Mouse (Mus musculus) heart, postnatal 14 days (tissue): Measurements from ENCODE around the gene H2-M2. TPM values are rescaled to one million over a fixed set of nuclear protein-coding genes. Genes with fewer than 3 reads are reported as not detected.
"Not testable (repeated sequence)": the region's sequence is repeated elsewhere in the genome, so short reads cannot be mapped to it uniquely, and the experiment has no call there.

Experiments
- DNase-seq, 2 experiments: peaks; one replicate each; pipeline ENCODE4 v3.0.0; 2021 to 2022
- intact Hi-C: fragments of 180-260 bp; cut with DNase I; formaldehyde crosslinking; loops from one replicate; pipeline ENCODE4 v1.15.1; 2025
- long read RNA-seq, 2 experiments: library from polyadenylated mRNA; stranded (forward); transcript quantifications; one replicate each; pipeline ENCODE4 v2.0.0; 2021
- total RNA-seq, 2 experiments: library from RNA; stranded (reverse); gene quantifications; 2 replicates each; pipeline ENCODE4 v1.2.3; 2021

Gene H2-M2
- under 1 TPM in 1 of 2 experiments, not detected in 1; 0.49 TPM for total RNA-seq
- long read RNA-seq, experiment 1 = 0 reads
- long read RNA-seq, experiment 2 = 0 reads

- intact Hi-C loops = no loop called here
Observed at GRCm38 (mm10) chr17:37483452-37483851, at the start of gene H2-M2. TSS of gene H2-M2 (minus strand) at chr17:37483552.

GRCm38 (mm10) chr17:37525427-37525826, 42.1 kb upstream of the H2-M2 start:
- DNase-seq, intact Hi-C loops: not testable (repeated sequence)

More at GRCm38 (mm10) chr17:37483452-37483851, at the start of gene H2-M2:
- DNase-seq = no peak

- intact Hi-C loops, DNase-seq: not testable (repeated sequence)
Observed at GRCm38 (mm10) chr17:37524612-37525011, 41.3 kb upstream of the H2-M2 start.

- intact Hi-C loops = no loop called here
- no peak for DNase-seq
Observed at GRCm38 (mm10) chr17:37507730-37508129, 24.4 kb upstream of the H2-M2 start, which contains the start of gene Olfr111. TSS of gene Olfr111 (plus strand) at chr17:37508030.

- no peak for DNase-seq
- intact Hi-C loops = no loop called here
Observed at GRCm38 (mm10) chr17:37491930-37492518, 8.7 kb upstream of the H2-M2 start, which contains the start of gene Olfr110. TSS of gene Olfr110 (plus strand) at chr17:37492468.

- no peak for DNase-seq
- intact Hi-C loops = no loop called here
Observed at GRCm38 (mm10) chr17:37458616-37459015, 24.7 kb downstream of the H2-M2 start, which contains the start of gene Olfr109. TSS of gene Olfr109 (plus strand) at chr17:37458916.

- no peak for DNase-seq
- intact Hi-C loops = no loop called here
Observed at GRCm38 (mm10) chr17:37445180-37445579, 38.2 kb downstream of the H2-M2 start, which contains the start of gene Olfr108. TSS of gene Olfr108 (plus strand) at chr17:37445480.

Other genes starting within 250 kb of the H2-M2 start
- not detected for gene Olfr97, start 246.2 kb downstream of the H2-M2 start, total RNA-seq
- not detected for gene Olfr98, start 219.8 kb downstream of the H2-M2 start, total RNA-seq
- gene H2-M3, start 213.3 kb downstream of the H2-M2 start, total RNA-seq = 1 to 10 TPM; 2.3 to 2.4 TPM
- gene Olfr99, start 200.1 kb downstream of the H2-M2 start, total RNA-seq = not detected
- gene Olfr101, start 179.2 kb downstream of the H2-M2 start, total RNA-seq = not detected
- gene Olfr102, start 166.5 kb downstream of the H2-M2 start, total RNA-seq = not detected
- not detected for gene Olfr103, start 143.9 kb downstream of the H2-M2 start, total RNA-seq
- gene Olfr104-ps, start 124.0 kb downstream of the H2-M2 start, total RNA-seq = not detected
- gene Olfr105-ps, start 104.5 kb downstream of the H2-M2 start, total RNA-seq = not detected
- gene Olfr106-ps, start 93.2 kb downstream of the H2-M2 start, total RNA-seq = not detected
- gene Olfr107, start 84.3 kb downstream of the H2-M2 start, total RNA-seq = not detected
- gene Olfr108, start 38.1 kb downstream of the H2-M2 start, total RNA-seq = not detected
- gene Olfr109, start 24.6 kb downstream of the H2-M2 start, total RNA-seq = not detected
- gene Olfr110, start 8.9 kb upstream of the H2-M2 start, total RNA-seq = not detected
- not detected for gene Olfr111, start 24.5 kb upstream of the H2-M2 start, total RNA-seq
- gene Olfr112, start 85.9 kb upstream of the H2-M2 start, total RNA-seq = not detected
- not detected for gene Olfr113, start 94.1 kb upstream of the H2-M2 start, total RNA-seq
- not detected for gene Olfr114, start 109.2 kb upstream of the H2-M2 start, total RNA-seq
- gene Olfr115, start 143.6 kb upstream of the H2-M2 start, total RNA-seq = not detected
- gene Olfr116, start 143.6 kb upstream of the H2-M2 start, total RNA-seq = not detected
- not detected for gene Olfr117, start 180.2 kb upstream of the H2-M2 start, total RNA-seq
- not detected for gene Olfr118, start 183.4 kb upstream of the H2-M2 start, total RNA-seq
- gene Olfr119, start 213.0 kb upstream of the H2-M2 start, total RNA-seq = not detected
- not detected for gene Olfr120, start 238.3 kb upstream of the H2-M2 start, total RNA-seq